Mouse (Mus musculus) testis, adult 2 months (tissue): ENCODE results near the gene Kcnj11. TPM values are rescaled to one million over a fixed set of nuclear protein-coding genes. Genes with fewer than 3 reads are reported as not detected.

Experiments
- H3K27ac ChIP-seq: fragments of 200-500 bp; 2 replicates; pipeline ENCODE4 v1.5.1; 2012; ENCODE audit warnings: low read depth, low read length; ENCODE audit not compliant: control insufficient read depth, insufficient read depth
- H3K27me3 ChIP-seq: fragments of 200-500 bp; 2 replicates; pipeline ENCODE4 v1.6.1; 2012; ENCODE audit warnings: mild to moderate bottlenecking, low read length, moderate library complexity; ENCODE audit not compliant: control insufficient read depth, insufficient read depth
- H3K36me3 ChIP-seq: fragments of 200-500 bp; 2 replicates; pipeline ENCODE4 v1.6.1; 2012; ENCODE audit warnings: mild to moderate bottlenecking, low read length; ENCODE audit not compliant: control insufficient read depth, insufficient read depth
- H3K4me1 ChIP-seq: fragments of 200-500 bp; 2 replicates; pipeline ENCODE4 v1.6.1; 2012; ENCODE audit warnings: low read length; ENCODE audit not compliant: control insufficient read depth, insufficient read depth
- H3K4me3 ChIP-seq: fragments of 200-500 bp; 2 replicates; pipeline ENCODE4 v1.5.1; 2012; ENCODE audit warnings: low read depth, mild to moderate bottlenecking, low read length, moderate library complexity, mixed read lengths; ENCODE audit not compliant: control insufficient read depth
- CTCF ChIP-seq: fragments of 200-500 bp; IDR thresholded peaks from 2 replicates; pipeline ENCODE4 v1.5.1; 2012; ENCODE audit warnings: low read depth, mild to moderate bottlenecking, inconsistent platforms, low read length, moderate library complexity; ENCODE audit not compliant: control insufficient read depth, insufficient read depth, insufficient replicate concordance
- POLR2A ChIP-seq: fragments of 200-500 bp; IDR thresholded peaks from 2 replicates; pipeline ENCODE4 v1.6.1; 2012; ENCODE audit warnings: low read depth, mild to moderate bottlenecking, inconsistent platforms, low read length, moderate library complexity; ENCODE audit not compliant: control insufficient read depth
- polyA plus RNA-seq: library from polyadenylated mRNA; depleted of rRNA; stranded (reverse); fragments of >200 nt; gene quantifications from 2 replicates; pipeline ENCODE4 v1.2.3, GENCODE M21; 2012; rRNA removed

Kcnj11 gene
- polyA plus RNA-seq, 1 experiment: 1.3 TPM

- Histone ChIP-seq H3K27me3 (no peaks in the 10 kb centered on the region), H3K36me3 (no peaks in the 10 kb centered on the region; the same call in none of the 2 replicates), H3K4me1 (no peaks in the 10 kb centered on the region), H3K4me3 (no peak overlapping the region), H3K27ac (no peak overlapping the region)
- no peak for TF ChIP-seq POLR2A
- no peak for TF ChIP-seq CTCF
Measured at GRCm38 (mm10) chr7:46047873-46048562, 52.5 kb downstream of the Kcnj11 start.

- no peaks in the 10 kb centered on the region for H3K4me1 ChIP-seq
- H3K27me3 ChIP-seq: no peaks in the 10 kb centered on the region
- TF ChIP-seq POLR2A: no peak
- TF ChIP-seq CTCF: no peak
- no peak overlapping the region for H3K27ac ChIP-seq
- no peaks in the 10 kb centered on the region; the same call in none of the 2 replicates for H3K36me3 ChIP-seq
- no peak overlapping the region for H3K4me3 ChIP-seq
Measured at GRCm38 (mm10) chr7:46045882-46046281, 54.7 kb downstream of the Kcnj11 start.

GRCm38 (mm10) chr7:46044106-46044505 lies 56.5 kb downstream of the Kcnj11 start:
- TF ChIP-seq CTCF: no peak
- no peak for TF ChIP-seq POLR2A
- Histone ChIP-seq H3K27ac (no peak overlapping the region), H3K27me3 (no peaks in the 10 kb centered on the region), H3K4me1 (no peaks in the 10 kb centered on the region), H3K36me3 (no peaks in the 10 kb centered on the region; the same call in 1 of the 2 replicates), H3K4me3 (no peak overlapping the region)

Other genes with a start within 250 kb of the Kcnj11 start
- gene Kdelr1, start 228.0 kb downstream of the Kcnj11 start, polyA plus RNA-seq: 67.4 and 82.4 TPM in 2 replicates
- 21.1 and 22.3 TPM in 2 replicates for gene Grin2d, start 222.4 kb downstream of the Kcnj11 start, polyA plus RNA-seq
- 758 and 764 TPM in 2 replicates for gene Syngr4, start 204.1 kb downstream of the Kcnj11 start, polyA plus RNA-seq
- 8.1 and 8.8 TPM in 2 replicates for gene Tmem143, start 203.8 kb downstream of the Kcnj11 start, polyA plus RNA-seq
- gene Emp3, start 179.4 kb downstream of the Kcnj11 start, polyA plus RNA-seq: 80.7 and 85.0 TPM in 2 replicates
- 19.7 and 26.2 TPM in 2 replicates for gene Ccdc114, start 176.7 kb downstream of the Kcnj11 start, polyA plus RNA-seq
- gene Abcc6, start 70.5 kb downstream of the Kcnj11 start, polyA plus RNA-seq: 0.67 and 1.0 TPM in 2 replicates
- gene Nomo1, start 67.1 kb downstream of the Kcnj11 start, polyA plus RNA-seq: 48.7 and 49.8 TPM in 2 replicates
- 1.3 and 1.4 TPM in 2 replicates for gene Abcc8, start 79.3 kb upstream of the Kcnj11 start, polyA plus RNA-seq
- 2.8 and 3.0 TPM in 2 replicates for gene Ush1c, start 137.7 kb upstream of the Kcnj11 start, polyA plus RNA-seq
- gene Otog, start 140.2 kb upstream of the Kcnj11 start, polyA plus RNA-seq: 0.71 and 0.77 TPM in 2 replicates